Mouse (Mus musculus): ENCODE measurements around the gene Syn3.
"Not testable (repeated sequence)": the region's sequence is repeated elsewhere in the genome, so short reads cannot be mapped to it uniquely, and the experiment has no call there.

Gene Syn3

GRCm38 (mm10) chr10:86468612-86469546 is 29.8 kb downstream of the Syn3 start:
- DNase-seq (ENCODE audit: low read depth, low spot score) = no peak

- no peak for DNase-seq (ENCODE audit: low read depth, low spot score)
Measured at GRCm38 (mm10) chr10:86463538-86464199, 35.0 kb downstream of the Syn3 start.

- no peak for DNase-seq (ENCODE audit: low read depth, low spot score)
Measured at GRCm38 (mm10) chr10:86459643-86460042, 39.1 kb downstream of the Syn3 start.

GRCm38 (mm10) chr10:86457665-86458209 is 41.0 kb downstream of the Syn3 start:
- no peak for DNase-seq (ENCODE audit: low read depth, low spot score)

- no peak for DNase-seq (ENCODE audit: low read depth, low spot score)
Measured at GRCm38 (mm10) chr10:86457195-86457594, 41.5 kb downstream of the Syn3 start.

GRCm38 (mm10) chr10:86455296-86456055 is 43.2 kb downstream of the Syn3 start:
- DNase-seq (ENCODE audit: low read depth, low spot score) = no peak

- DNase-seq (ENCODE audit: low read depth, low spot score) = no peak
Measured at GRCm38 (mm10) chr10:86452326-86452995, 46.2 kb downstream of the Syn3 start.

GRCm38 (mm10) chr10:86451294-86451693 is 47.4 kb downstream of the Syn3 start:
- no peak for DNase-seq (ENCODE audit: low read depth, low spot score)

GRCm38 (mm10) chr10:86446649-86447048 is 52.0 kb downstream of the Syn3 start:
- no peak for DNase-seq (ENCODE audit: low read depth, low spot score)

GRCm38 (mm10) chr10:86445207-86445606 is 53.5 kb downstream of the Syn3 start:
- no peak for DNase-seq (ENCODE audit: low read depth, low spot score)

- no peak for DNase-seq (ENCODE audit: low read depth, low spot score)
Measured at GRCm38 (mm10) chr10:86444665-86445064, 54.0 kb downstream of the Syn3 start.

GRCm38 (mm10) chr10:86441765-86442164 is 56.9 kb downstream of the Syn3 start:
- no peak for DNase-seq (ENCODE audit: low read depth, low spot score)

GRCm38 (mm10) chr10:86439640-86440039 is 59.1 kb downstream of the Syn3 start:
- peak; percentile 44 for DNase-seq (ENCODE audit: low read depth, low spot score)

GRCm38 (mm10) chr10:86437294-86437693 is 61.4 kb downstream of the Syn3 start:
- DNase-seq (ENCODE audit: low read depth, low spot score) = no peak

- DNase-seq (ENCODE audit: low read depth, low spot score) = not testable (repeated sequence)
Measured at GRCm38 (mm10) chr10:86435006-86435405, 63.7 kb downstream of the Syn3 start.

- no peak for DNase-seq (ENCODE audit: low read depth, low spot score)
Measured at GRCm38 (mm10) chr10:86429651-86430050, 69.0 kb downstream of the Syn3 start.

GRCm38 (mm10) chr10:86427956-86428355 is 70.7 kb downstream of the Syn3 start:
- no peak for DNase-seq (ENCODE audit: low read depth, low spot score)

GRCm38 (mm10) chr10:86425690-86426530 is 72.8 kb downstream of the Syn3 start:
- peak; percentile 23 for DNase-seq (ENCODE audit: low read depth, low spot score)

GRCm38 (mm10) chr10:86421731-86422370 is 76.8 kb downstream of the Syn3 start:
- DNase-seq (ENCODE audit: low read depth, low spot score) = no peak

- no peak for DNase-seq (ENCODE audit: low read depth, low spot score)
Measured at GRCm38 (mm10) chr10:86418931-86419330, 79.8 kb downstream of the Syn3 start.

Measured in telencephalon, adult 2 months (tissue).